Mouse (Mus musculus): Measurements from ENCODE around the gene Trip6. TPM values are rescaled to one million over a fixed set of nuclear protein-coding genes. Genes with fewer than 3 reads are reported as not detected.

Trip6 gene
- total RNA-seq, 1 experiment: 22.7 TPM

- Histone ChIP-seq H3K9me3 (ENCODE audit: control insufficient read depth, insufficient read depth, low read depth, low read length) (no peaks in the 10 kb centered on the region), H3K4me1 (ENCODE audit: control insufficient read depth in 2 of 2, insufficient read depth in 2 of 2, low read length in 2 of 2, poor library complexity in 1 of 2) (peaks cover 13 to 30% of the 10 kb centered on the region in 2 experiments), H3K36me3 (ENCODE audit: control insufficient read depth, insufficient read depth, low read length, poor library complexity, severe bottlenecking) (no peaks in the 10 kb centered on the region; the same call in 1 of the 2 replicates), H3K9ac (ENCODE audit: insufficient read depth, low read depth, low read length, poor library complexity, severe bottlenecking) (peak overlapping the region; percentile 33; the same call in 1 of the 2 replicates), H3K4me3 (ENCODE audit: insufficient read depth in 1 of 2, low read depth in 1 of 2, low read length in 2 of 2, poor library complexity in 1 of 2, severe bottlenecking in 1 of 2) (peak overlapping the region in 1 of 2 experiments; percentile 28; a peak in 2 of 4 replicates), H3K27ac (ENCODE audit: insufficient read depth, low read depth, low read length, poor library complexity, severe bottlenecking) (peak overlapping the region; percentile 33; the same call in 1 of the 2 replicates)
- TF ChIP-seq HCFC1 (IDR thresholded peaks at IDR 0.05; ENCODE audit: borderline replicate concordance, insufficient read depth, low read length) (no peak), MAFK (IDR thresholded peaks at IDR 0.05; ENCODE audit: insufficient read depth, low read depth, low read length) (no peak), CHD2 (IDR thresholded peaks at IDR 0.05; ENCODE audit: low read depth, low read length) (no peak), ZC3H11A (IDR thresholded peaks at IDR 0.05; ENCODE audit: borderline replicate concordance, low read depth, low read length) (no peak), ZNF384 (IDR thresholded peaks at IDR 0.05; ENCODE audit: low read depth, low read length) (no peak)
- no peak for DNase-seq (ENCODE audit: low read depth, low spot score)
- in situ Hi-C loops (cut with MboI; ENCODE audit: low sequenced_read_pairs in 2 of 2, unreplicated experiment in 2 of 2): no loop called here
Observed at GRCm38 (mm10) chr5:137335066-137335465, 20.9 kb upstream of the Trip6 start.

- TF ChIP-seq ZC3H11A (IDR thresholded peaks at IDR 0.05; ENCODE audit: borderline replicate concordance, low read depth, low read length) (no peak), ZNF384 (IDR thresholded peaks at IDR 0.05; ENCODE audit: low read depth, low read length) (no peak)
- H3K9me3 ChIP-seq (ENCODE audit: control insufficient read depth, insufficient read depth, low read depth, low read length): no peaks in the 10 kb centered on the region
- no peaks in the 10 kb centered on the region; the same call in 1 of the 2 replicates for H3K36me3 ChIP-seq (ENCODE audit: control insufficient read depth, insufficient read depth, low read length, poor library complexity, severe bottlenecking)
- H3K4me1 ChIP-seq (ENCODE audit: control insufficient read depth in 2 of 2, insufficient read depth in 2 of 2, low read length in 2 of 2, poor library complexity in 1 of 2): peaks cover 13 to 25% of the 10 kb centered on the region in 2 experiments
- peak overlapping the region; percentile 82 to 90; a peak in 2 of 4 replicates for H3K4me3 ChIP-seq (ENCODE audit: insufficient read depth in 1 of 2, low read depth in 1 of 2, low read length in 2 of 2, poor library complexity in 1 of 2, severe bottlenecking in 1 of 2)
- H3K9ac ChIP-seq (ENCODE audit: insufficient read depth, low read depth, low read length, poor library complexity, severe bottlenecking): peak overlapping the region; percentile 34; the same call in 1 of the 2 replicates
- H3K27ac ChIP-seq (ENCODE audit: insufficient read depth, low read depth, low read length, poor library complexity, severe bottlenecking): no peak overlapping the region; the same call in 1 of the 2 replicates
- in situ Hi-C loops (cut with MboI; ENCODE audit: low sequenced_read_pairs in 2 of 2, unreplicated experiment in 2 of 2): no loop called here
- DNase-seq (ENCODE audit: low read depth, low spot score): no peak
Observed at GRCm38 (mm10) chr5:137334317-137334716, 20.1 kb upstream of the Trip6 start.

DNA sequence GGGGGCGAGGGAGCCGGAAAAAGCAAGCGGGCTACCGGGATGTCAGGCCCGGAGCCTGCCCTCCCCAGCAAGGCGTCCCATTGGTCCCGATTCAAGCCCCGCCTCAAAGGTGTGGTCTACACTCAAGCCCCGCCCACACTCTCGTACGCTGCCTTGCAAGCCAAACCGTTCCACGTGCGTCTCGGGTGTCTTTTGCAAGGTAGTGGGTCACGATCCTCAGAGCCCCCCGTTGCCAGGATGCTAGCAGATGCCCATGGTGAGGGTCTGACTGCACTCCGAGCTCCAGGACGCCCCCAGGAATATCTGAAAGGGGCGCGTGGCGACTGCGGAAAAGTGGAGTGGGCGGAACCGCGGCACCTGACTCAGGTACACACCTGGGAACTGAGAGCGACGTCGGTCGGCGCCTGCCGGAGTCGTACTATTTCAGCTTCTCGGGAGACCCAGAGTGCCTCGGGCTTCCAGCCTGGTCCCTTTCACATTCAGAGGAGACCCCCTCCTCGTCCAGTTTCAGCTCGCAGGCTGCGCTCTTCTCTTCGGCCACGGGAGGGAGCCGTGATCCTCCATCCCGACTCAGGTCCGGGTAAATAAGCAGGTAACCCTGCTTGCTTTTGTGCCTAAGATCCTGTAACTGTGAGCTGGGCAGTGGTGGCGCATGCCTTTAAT lies 19.4 kb upstream of the Trip6 start, which contains the start of gene Slc12a9:
Slc12a9 (minus strand) TSS at position 86 of the 663 bp plus-strand sequence.
- DNase-seq (ENCODE audit: low read depth, low spot score): peak; percentile 97
- peaks cover 13 to 22% of the 10 kb centered on the region in 2 experiments for H3K4me1 ChIP-seq (ENCODE audit: control insufficient read depth in 2 of 2, insufficient read depth in 2 of 2, low read length in 2 of 2, poor library complexity in 1 of 2)
- peak within 1 kb of the TSS; percentile 79 for H3K27ac ChIP-seq (ENCODE audit: insufficient read depth, low read depth, low read length, poor library complexity, severe bottlenecking)
- H3K36me3 ChIP-seq (ENCODE audit: control insufficient read depth, insufficient read depth, low read length, poor library complexity, severe bottlenecking): no peaks in the 10 kb centered on the region; the same call in 1 of the 2 replicates
- H3K9me3 ChIP-seq (ENCODE audit: control insufficient read depth, insufficient read depth, low read depth, low read length): no peaks in the 10 kb centered on the region
- in situ Hi-C loops (cut with MboI; ENCODE audit: low sequenced_read_pairs in 2 of 2, unreplicated experiment in 2 of 2): no loop called here
- H3K9ac ChIP-seq (ENCODE audit: insufficient read depth, low read depth, low read length, poor library complexity, severe bottlenecking): peak within 1 kb of the TSS; percentile 87
- TF ChIP-seq CHD2 (IDR thresholded peaks at IDR 0.05; ENCODE audit: low read depth, low read length) (no peak), ZNF384 (IDR thresholded peaks at IDR 0.05; ENCODE audit: low read depth, low read length) (no peak), ZC3H11A (IDR thresholded peaks at IDR 0.05; ENCODE audit: borderline replicate concordance, low read depth, low read length) (peak; percentile 38; the same call in 1 of the 2 replicates), MAFK (IDR thresholded peaks at IDR 0.05; ENCODE audit: insufficient read depth, low read depth, low read length) (no peak)
- peak within 1 kb of the TSS; percentile 82 to 90 for H3K4me3 ChIP-seq (ENCODE audit: insufficient read depth in 1 of 2, low read depth in 1 of 2, low read length in 2 of 2, poor library complexity in 1 of 2, severe bottlenecking in 1 of 2)

GRCm38 (mm10) chr5:137332857-137333511 lies 18.8 kb upstream of the Trip6 start:
- Histone ChIP-seq H3K4me3 (ENCODE audit: insufficient read depth in 1 of 2, low read depth in 1 of 2, low read length in 2 of 2, poor library complexity in 1 of 2, severe bottlenecking in 1 of 2) (peak overlapping the region; percentile 82 to 90), H3K9me3 (ENCODE audit: control insufficient read depth, insufficient read depth, low read depth, low read length) (no peaks in the 10 kb centered on the region), H3K9ac (ENCODE audit: insufficient read depth, low read depth, low read length, poor library complexity, severe bottlenecking) (peak overlapping the region; percentile 59; the same call in 1 of the 2 replicates), H3K4me1 (ENCODE audit: control insufficient read depth in 2 of 2, insufficient read depth in 2 of 2, low read length in 2 of 2, poor library complexity in 1 of 2) (peaks cover 13 to 22% of the 10 kb centered on the region in 2 experiments), H3K36me3 (ENCODE audit: control insufficient read depth, insufficient read depth, low read length, poor library complexity, severe bottlenecking) (no peaks in the 10 kb centered on the region; the same call in 1 of the 2 replicates), H3K27ac (ENCODE audit: insufficient read depth, low read depth, low read length, poor library complexity, severe bottlenecking) (no peak overlapping the region)
- DNase-seq (ENCODE audit: low read depth, low spot score): no peak
- in situ Hi-C loops (cut with MboI; ENCODE audit: low sequenced_read_pairs in 2 of 2, unreplicated experiment in 2 of 2): no loop called here
- TF ChIP-seq ZNF384 (IDR thresholded peaks at IDR 0.05; ENCODE audit: low read depth, low read length): no peak
- no peak for TF ChIP-seq CHD2 (IDR thresholded peaks at IDR 0.05; ENCODE audit: low read depth, low read length)
- TF ChIP-seq HCFC1 (IDR thresholded peaks at IDR 0.05; ENCODE audit: borderline replicate concordance, insufficient read depth, low read length): no peak
- no peak for TF ChIP-seq ZC3H11A (IDR thresholded peaks at IDR 0.05; ENCODE audit: borderline replicate concordance, low read depth, low read length)
- TF ChIP-seq MAFK (IDR thresholded peaks at IDR 0.05; ENCODE audit: insufficient read depth, low read depth, low read length): no peak

All from ES-E14 (cell line).